Mouse (Mus musculus) 3134 (cell line): ENCODE data around the gene Cfl2.
"Not testable (repeated sequence)": the region's sequence is repeated elsewhere in the genome, so short reads cannot be mapped to it uniquely, and the experiment has no call there.

Source experiments
- DNase-seq: peaks from one replicate; pipeline ENCODE4 v3.0.0-alpha.2; 2011; ENCODE audit warnings: low spot score; ENCODE audit not compliant: insufficient read length; ENCODE audit errors: extremely low read depth

The Cfl2 gene

DNA sequence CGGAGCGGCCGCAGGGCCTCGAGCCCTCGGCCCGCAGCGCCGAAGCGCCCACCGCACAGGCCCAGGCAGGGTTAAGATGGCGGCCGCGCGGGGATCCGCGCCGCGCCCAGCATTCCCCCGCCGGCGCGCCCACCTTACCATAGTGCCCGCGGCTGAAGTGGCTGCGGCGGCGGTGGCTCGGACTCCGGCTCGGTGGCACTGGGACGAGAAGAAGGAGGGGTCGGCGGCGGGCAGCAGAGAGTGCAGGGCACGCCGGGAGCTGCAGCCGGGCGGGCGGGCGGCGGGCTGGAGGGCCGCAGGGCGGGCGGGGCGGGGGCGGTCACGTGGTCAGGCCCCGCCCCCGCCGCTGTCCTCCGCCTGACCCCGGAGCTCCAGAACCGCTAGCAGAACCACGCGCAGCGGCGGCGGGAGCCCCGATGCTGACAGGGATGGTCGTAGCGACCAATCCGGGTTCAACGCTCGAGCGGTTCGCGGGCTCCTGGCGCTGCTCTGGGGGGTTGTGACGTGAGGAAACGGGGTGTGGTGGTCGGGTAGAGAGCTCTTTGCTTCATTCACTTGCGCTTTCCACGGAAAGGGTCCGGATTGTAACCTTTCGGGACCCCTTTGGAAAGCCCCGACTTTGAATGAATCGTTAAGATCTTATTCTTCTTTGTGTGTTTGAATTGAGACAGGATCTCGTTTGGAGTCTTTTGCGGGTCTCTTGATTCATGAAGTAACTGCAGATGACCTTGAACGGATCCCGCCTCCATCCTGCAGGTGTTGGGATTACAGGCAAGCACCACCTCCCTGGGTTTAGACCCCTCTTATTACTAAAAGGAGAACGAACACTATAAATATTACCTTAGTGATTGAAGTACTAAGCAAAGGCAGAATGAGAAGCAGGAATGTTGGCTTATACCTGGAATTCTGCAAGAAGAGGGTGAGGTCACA lies at the start of gene Cfl2:
Cfl2 (minus strand) TSS at position 272 of the 930 bp plus-strand sequence.
- peak; percentile 83 for DNase-seq

GRCm38 (mm10) chr12:54910387-54910786 lies 47.7 kb upstream of the Cfl2 start:
- no peak for DNase-seq

DNA sequence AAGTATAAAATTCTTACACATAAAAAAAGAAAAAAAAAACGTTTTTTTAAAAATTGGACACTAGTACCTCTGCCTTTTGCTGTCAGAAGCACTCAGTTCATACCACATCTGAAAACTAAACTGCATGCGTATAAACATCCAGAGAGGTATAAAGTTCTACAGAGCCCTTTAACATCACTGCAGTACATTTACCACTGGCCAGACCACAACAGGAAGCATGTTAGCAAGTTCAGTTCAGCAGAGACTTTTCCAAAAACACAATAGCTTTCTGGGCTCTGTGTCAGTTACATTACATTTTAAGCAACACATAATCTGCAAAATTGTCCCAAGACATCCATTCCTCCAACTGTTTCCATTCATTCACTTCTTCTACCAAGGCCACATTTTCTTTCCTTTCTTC lies 29.9 kb upstream of the Cfl2 start:
- DNase-seq: not testable (repeated sequence)

GRCm38 (mm10) chr12:54890426-54890825 lies 27.7 kb upstream of the Cfl2 start:
- no peak for DNase-seq

DNA sequence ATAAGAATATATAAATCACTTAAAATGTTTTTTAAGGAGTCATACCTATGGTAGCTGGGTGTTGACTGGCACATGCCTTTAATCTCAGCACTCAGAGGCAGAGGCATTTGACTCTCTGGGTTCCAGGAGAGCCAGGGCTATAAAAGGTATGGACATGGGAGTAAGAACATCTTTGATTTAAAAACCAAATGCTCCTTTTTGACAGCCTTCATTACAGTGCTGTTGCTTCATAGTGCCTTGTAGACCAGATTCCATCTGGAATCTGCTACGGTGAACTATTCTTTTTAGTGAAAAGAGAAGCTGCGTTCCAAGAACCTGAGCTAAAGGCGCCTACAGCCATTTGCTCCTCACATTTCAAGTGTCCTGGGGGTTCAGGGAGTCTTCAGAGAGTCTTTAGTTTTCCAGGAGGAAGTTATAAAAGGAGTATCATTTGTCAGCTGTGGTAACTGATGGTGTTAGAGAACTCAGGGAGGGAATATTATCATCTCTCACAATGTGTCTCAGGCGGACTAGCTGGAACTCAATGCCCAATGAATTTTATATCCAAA lies 25.0 kb upstream of the Cfl2 start:
- no peak for DNase-seq

- no peak for DNase-seq
Measured at GRCm38 (mm10) chr12:54879630-54880029, 17.0 kb upstream of the Cfl2 start.

GRCm38 (mm10) chr12:54879211-54879610 lies 16.5 kb upstream of the Cfl2 start:
- no peak for DNase-seq

DNA sequence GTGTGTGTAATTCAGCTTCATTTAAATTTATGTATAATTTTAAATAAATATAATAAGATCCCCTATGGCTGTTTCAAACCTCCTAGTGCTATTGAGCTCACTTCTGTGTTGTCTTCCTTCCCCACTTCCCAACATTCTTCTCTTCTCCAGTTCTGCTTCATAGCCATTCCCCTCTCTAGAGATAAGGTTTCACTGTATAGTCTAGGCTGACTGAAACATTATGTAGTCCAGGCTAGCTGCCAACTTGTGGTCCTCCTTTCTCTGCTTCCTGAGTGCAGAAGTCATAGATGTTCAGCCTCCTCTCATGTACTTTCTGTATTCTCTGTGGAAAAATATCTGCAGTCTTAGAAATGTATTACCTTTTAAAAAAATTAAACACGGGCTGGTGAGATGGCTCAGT lies 15.2 kb upstream of the Cfl2 start:
- no peak for DNase-seq

DNA sequence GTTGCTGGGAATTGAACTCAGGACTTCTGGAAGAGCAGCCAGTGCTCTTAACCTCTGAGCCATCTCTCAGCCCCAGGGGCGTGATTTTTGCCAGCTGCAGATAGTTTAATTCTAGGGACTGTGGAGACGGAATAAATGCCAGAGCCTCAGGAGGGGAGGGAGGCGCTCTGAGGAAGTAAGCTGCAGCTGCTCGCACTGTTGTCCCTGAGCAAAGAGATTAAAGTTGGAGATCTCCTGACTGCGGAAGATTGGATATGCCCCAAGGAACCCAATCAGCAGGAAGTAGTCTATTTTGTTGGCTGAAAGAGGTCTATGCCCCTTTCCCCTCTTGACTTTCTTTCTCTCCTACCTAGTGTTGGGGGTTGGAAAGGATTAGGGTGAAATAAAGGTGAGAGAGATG lies 14.2 kb upstream of the Cfl2 start:
- no peak for DNase-seq

GRCm38 (mm10) chr12:54874711-54875110 lies 12.0 kb upstream of the Cfl2 start:
- DNase-seq: peak; percentile 67

GRCm38 (mm10) chr12:54861991-54862605 lies 579 bp downstream of the Cfl2 start:
- no peak for DNase-seq

- no peak for DNase-seq
Measured at GRCm38 (mm10) chr12:54859531-54859930, 3.1 kb downstream of the Cfl2 start.

- DNase-seq: no peak
Measured at GRCm38 (mm10) chr12:54850551-54850950, 12.1 kb downstream of the Cfl2 start.

GRCm38 (mm10) chr12:54844415-54844814 lies 18.3 kb downstream of the Cfl2 start:
- no peak for DNase-seq

DNA sequence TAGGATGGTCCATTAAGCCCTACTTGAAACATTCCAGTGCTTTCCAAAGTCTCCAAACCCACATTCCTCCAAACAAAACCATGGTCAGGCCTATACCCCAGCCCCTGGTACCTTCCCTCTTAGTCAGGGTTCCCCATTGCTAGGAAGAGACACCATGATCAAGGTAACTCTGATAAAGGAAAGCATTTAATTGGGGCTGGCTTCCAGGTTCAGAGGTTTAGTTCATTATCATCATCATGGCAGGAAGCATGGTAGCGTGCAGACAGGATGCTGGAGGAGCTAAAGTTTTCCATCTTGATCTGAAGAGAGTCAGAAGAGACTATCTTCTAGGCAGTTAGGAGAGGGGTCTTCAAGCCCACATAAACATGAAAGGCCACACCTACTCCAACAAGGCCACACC lies 21.1 kb downstream of the Cfl2 start:
- no peak for DNase-seq

GRCm38 (mm10) chr12:54839815-54840214 lies 22.9 kb downstream of the Cfl2 start:
- peak; percentile 28 for DNase-seq

- no peak for DNase-seq
Measured at GRCm38 (mm10) chr12:54838931-54839330, 23.7 kb downstream of the Cfl2 start.

DNA sequence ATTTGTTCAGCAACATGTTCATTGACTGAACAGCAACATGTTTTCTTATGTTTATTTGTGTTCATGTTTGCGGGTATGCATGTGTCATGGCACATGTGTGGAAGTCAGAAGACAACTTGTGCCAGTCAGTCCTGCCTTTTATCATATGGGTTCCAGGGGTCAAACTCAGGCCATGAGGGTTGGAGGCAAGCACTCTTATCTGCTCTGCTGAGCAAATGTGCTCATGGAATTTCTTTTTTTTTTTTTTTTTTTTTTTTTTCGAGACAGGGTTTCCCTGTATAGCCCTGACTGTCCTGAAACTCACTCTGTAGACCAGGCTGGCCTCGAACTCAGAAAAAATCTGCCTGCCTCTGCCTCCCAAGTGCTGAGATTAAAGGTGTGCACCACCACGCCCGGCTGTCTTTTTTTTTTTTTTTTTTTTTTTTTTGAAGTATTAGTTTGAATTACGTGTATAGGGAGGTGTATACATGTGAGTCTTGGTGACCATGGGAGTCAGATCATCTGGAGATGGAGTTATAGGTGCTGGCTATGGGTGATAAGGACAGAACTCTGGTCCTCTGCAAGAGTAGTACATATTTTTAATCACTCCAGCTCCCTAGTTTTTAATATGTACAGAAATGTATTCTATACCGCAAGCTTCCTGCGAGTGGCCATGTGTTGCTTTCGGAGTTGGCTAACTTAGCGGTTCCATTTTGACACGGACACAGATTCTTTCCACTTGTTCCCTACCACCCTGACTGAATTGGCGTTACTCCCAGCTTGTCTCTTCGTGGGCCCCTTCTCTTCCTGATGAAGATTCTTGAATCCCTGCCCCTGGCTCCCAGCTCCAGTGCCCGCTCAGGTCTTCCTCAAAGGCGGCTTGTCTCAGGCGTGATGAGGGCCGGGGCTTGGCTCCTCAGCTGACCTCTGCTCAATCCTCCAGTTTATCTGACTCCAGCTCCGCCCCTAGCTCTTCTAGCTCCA lies 26.8 kb downstream of the Cfl2 start:
- no peak for DNase-seq

GRCm38 (mm10) chr12:54834925-54835447 lies 27.7 kb downstream of the Cfl2 start:
- peak; percentile 88 for DNase-seq

GRCm38 (mm10) chr12:54833856-54834399 lies 28.7 kb downstream of the Cfl2 start:
- DNase-seq: no peak
